Mouse (Mus musculus) midbrain, embryonic 13.5 days (tissue): ENCODE data around the gene Gm21915. TPM values are rescaled to one million over a fixed set of nuclear protein-coding genes. Genes with fewer than 3 reads are reported as not detected.
A peak's percentile ranks its signal among the peaks of the same experiment; 100 is the strongest.

Experiments used
- ATAC-seq: fragments of 200-750 bp; cut with Nextera tagmentation; 2 replicates; pipeline ENCODE4 v1.8.0; 2017; ENCODE audit warnings: mild to moderate bottlenecking, moderate TSS enrichment, moderate library complexity
- H3K27ac ChIP-seq: fragments of 300-500 bp; sonication (generic); 2 replicates; pipeline ENCODE4 v1.5.1; 2015; ENCODE audit warnings: inconsistent platforms, mild to moderate bottlenecking, moderate library complexity
- H3K27me3 ChIP-seq: fragments of 300-500 bp; sonication (generic); 2 replicates; pipeline ENCODE4 v1.6.1; 2015; ENCODE audit warnings: mild to moderate bottlenecking, inconsistent platforms
- H3K36me3 ChIP-seq: fragments of 300-500 bp; sonication (generic); 2 replicates; pipeline ENCODE4 v1.6.1; 2015; ENCODE audit warnings: mild to moderate bottlenecking, inconsistent platforms
- H3K4me1 ChIP-seq: fragments of 300-500 bp; sonication (generic); replicated peaks from 2 replicates; pipeline ENCODE4 v1.6.1; 2015; ENCODE audit warnings: inconsistent platforms
- H3K4me2 ChIP-seq: fragments of 300-500 bp; sonication (generic); replicated peaks from 2 replicates; pipeline ENCODE4 v1.6.1; 2015; ENCODE audit warnings: moderate library complexity, mild to moderate bottlenecking, inconsistent platforms
- H3K4me3 ChIP-seq: fragments of 300-500 bp; sonication (generic); replicated peaks from 2 replicates; pipeline ENCODE4 v1.5.1; 2015; ENCODE audit warnings: mild to moderate bottlenecking, inconsistent platforms
- H3K9ac ChIP-seq: fragments of 300-500 bp; sonication (generic); replicated peaks from 2 replicates; pipeline ENCODE4 v1.6.1; 2015; ENCODE audit warnings: mild to moderate bottlenecking, inconsistent platforms
- H3K9me3 ChIP-seq: fragments of 300-500 bp; sonication (generic); 2 replicates; pipeline ENCODE4 v1.6.1; 2016; ENCODE audit warnings: mild to moderate bottlenecking, inconsistent platforms
- WGBS: fragments of 180-500 bp; shearing (Covaris S2); methylation state at CpG from one replicate; pipeline ENCODE4 v1.1.7; 2015; 5-methylcytosine and 5-hydroxymethylcytosine counted together
- polyA plus RNA-seq: library from polyadenylated mRNA; unstranded; fragments of >200 nt; fragmentation: Nextera tagmentation; extraction: Ambion mirVana; gene quantifications from 2 replicates; pipeline ENCODE4 v1.2.1, GENCODE M21; 2015

Gm21915 gene
- polyA plus RNA-seq, 1 experiment from 2014 or later = not detected

DNA sequence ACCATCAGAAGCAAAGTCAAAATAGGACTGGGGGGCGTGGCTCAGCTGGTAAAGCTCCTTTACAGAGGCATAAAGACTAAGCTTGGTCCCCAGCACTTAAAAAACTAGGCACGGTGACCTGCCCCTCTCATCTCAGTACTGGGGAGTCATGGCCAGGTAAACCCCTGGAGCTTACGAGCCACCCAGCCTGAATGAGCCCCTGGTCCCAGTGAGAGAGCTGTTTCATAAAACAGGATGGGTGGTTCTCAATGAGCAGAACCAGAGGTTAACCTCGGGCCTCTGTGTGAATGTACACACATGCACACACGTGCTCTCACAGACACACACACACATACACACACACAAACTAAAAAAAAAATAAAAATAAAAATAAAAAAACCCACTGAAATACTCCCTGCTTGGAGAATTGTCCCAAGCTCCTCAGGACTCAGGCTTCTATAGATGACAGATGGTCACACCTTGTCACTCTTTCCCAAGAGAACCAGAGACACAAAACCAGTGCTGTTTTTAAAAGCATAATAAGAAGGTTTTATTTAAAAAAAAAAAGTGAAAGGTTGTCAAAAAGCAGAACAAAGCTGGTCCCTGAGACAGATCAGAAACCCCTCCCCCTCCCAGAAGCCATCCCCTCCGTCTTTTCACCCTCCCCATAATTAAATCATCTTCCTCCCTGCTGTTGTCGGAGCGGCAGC is 32.6 kb upstream of the Gm21915 start:
- Histone ChIP-seq H3K36me3 (no peaks in the 10 kb centered on the region), H3K9me3 (no peaks in the 10 kb centered on the region), H3K27ac (peak overlapping the region; percentile 91), H3K9ac (peak overlapping the region; percentile 51; the same call in 1 of the 2 replicates), H3K27me3 (no peaks in the 10 kb centered on the region), H3K4me1 (peaks cover 36% of the 10 kb centered on the region), H3K4me2 (peak overlapping the region; percentile 57), H3K4me3 (peak overlapping the region; percentile 37)
- 24% methylated on average over 8 of the region's 8 CpGs for WGBS
- ATAC-seq = peak; percentile 35; the same call in 1 of the 2 replicates

DNA sequence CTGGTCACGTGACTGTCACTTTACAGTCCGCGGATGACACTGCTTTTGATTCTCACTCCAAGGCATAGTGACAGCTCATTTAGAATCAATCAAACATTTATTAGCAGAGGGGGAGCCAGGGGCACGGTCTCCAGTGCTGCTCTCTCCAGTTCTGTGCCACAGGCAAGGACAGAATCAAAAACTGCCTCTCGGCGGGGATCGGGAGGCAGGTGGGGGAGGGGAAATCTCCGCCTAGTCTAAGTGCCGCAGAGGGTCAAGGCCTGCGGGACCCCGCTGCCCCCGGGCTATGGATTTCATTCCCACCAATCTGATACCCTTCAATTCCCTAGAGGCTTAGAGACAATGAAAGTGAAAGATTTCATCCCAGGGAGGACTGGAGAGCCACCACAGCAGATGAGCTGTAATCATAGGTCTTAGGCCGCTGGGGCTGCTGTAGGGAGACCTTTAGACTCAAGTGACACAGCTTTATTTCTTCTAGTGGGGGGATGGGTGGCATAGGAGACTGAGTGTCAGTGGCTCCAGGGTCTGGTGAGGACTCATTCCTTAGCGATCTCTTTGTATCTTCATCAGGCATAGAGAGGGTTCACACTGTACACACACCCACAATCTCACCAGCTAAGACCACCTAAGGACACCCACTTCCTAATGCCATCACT is 31.9 kb upstream of the Gm21915 start:
- peaks cover 38% of the 10 kb centered on the region for H3K4me1 ChIP-seq
- H3K9me3 ChIP-seq = no peaks in the 10 kb centered on the region
- ATAC-seq = peak; percentile 95
- H3K36me3 ChIP-seq = no peaks in the 10 kb centered on the region
- H3K9ac ChIP-seq = peak overlapping the region; percentile 51; the same call in 1 of the 2 replicates
- H3K4me2 ChIP-seq = peak overlapping the region; percentile 57
- H3K27ac ChIP-seq = peak overlapping the region; percentile 91
- no peaks in the 10 kb centered on the region for H3K27me3 ChIP-seq
- H3K4me3 ChIP-seq = peak overlapping the region; percentile 37
- WGBS = 2% methylated on average over 14 of the region's 14 CpGs

DNA sequence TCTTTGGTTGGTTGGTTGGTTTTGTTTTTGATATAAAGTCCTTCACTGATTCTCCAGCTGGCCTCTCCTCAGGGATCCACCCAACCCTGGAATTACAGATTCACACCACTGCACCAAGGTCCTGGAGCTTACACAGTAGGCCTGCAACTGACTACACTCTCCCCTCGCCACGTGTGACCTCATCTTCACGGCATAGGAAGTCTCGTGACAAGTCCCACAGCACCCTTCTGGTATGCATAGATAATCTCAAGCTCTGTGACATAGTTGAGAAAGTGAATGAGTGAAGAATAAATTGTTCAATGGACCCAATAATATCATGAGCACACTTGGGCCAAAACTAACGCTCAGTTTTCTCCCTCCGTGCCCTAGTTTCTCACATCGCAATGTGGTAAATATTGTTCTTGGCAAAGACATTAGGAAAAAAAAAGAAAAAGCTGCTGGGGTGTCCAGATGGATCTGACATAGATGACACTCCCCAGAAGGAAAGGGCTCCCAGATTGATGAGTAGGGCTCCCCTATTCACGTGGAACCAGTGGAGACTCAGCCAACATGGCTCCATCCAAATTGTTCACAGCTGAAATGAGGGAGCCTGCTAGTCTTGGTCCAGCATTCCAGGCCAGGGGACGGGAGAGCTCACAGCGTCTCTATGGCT is 30.8 kb upstream of the Gm21915 start:
- ATAC-seq = no peak
- WGBS = 86% methylated on average over 10 of the region's 10 CpGs
- Histone ChIP-seq H3K27ac (peak overlapping the region; percentile 91), H3K9me3 (no peaks in the 10 kb centered on the region), H3K4me2 (no peak overlapping the region), H3K36me3 (no peaks in the 10 kb centered on the region), H3K9ac (no peak overlapping the region), H3K4me1 (peaks cover 38% of the 10 kb centered on the region), H3K27me3 (no peaks in the 10 kb centered on the region), H3K4me3 (no peak overlapping the region)

DNA sequence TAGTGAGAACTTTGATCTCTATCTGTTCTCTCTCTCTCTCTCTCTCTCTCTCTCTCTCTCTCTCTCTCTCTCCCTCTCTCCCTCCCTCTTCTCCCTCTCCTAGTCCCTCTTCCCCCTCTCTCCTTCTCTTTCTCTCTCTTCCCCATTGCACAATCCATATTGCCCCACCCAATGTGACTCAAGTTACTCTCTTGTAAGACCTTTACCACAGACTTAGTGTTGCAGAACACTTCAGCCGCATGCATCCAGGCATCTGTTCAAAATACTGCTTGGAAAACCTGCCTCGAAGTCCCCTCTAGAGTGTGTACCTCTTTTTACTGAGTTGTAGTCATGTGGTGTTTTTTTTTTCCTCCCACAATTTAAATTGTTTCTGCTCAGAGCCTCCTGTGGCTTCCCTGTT is 29.1 kb upstream of the Gm21915 start:
- peaks cover 38% of the 10 kb centered on the region for H3K4me1 ChIP-seq
- no peak for ATAC-seq
- no peaks in the 10 kb centered on the region for H3K36me3 ChIP-seq
- 85% methylated on average over 2 of the region's 2 CpGs for WGBS
- H3K27me3 ChIP-seq = 0 out of 2 replicates have a peak, but pooled peaks cover 2% of the 10 kb centered on the region
- H3K9ac ChIP-seq = no peak overlapping the region
- no peaks in the 10 kb centered on the region for H3K9me3 ChIP-seq
- no peak overlapping the region for H3K4me2 ChIP-seq
- H3K4me3 ChIP-seq = no peak overlapping the region
- H3K27ac ChIP-seq = no peak overlapping the region

DNA sequence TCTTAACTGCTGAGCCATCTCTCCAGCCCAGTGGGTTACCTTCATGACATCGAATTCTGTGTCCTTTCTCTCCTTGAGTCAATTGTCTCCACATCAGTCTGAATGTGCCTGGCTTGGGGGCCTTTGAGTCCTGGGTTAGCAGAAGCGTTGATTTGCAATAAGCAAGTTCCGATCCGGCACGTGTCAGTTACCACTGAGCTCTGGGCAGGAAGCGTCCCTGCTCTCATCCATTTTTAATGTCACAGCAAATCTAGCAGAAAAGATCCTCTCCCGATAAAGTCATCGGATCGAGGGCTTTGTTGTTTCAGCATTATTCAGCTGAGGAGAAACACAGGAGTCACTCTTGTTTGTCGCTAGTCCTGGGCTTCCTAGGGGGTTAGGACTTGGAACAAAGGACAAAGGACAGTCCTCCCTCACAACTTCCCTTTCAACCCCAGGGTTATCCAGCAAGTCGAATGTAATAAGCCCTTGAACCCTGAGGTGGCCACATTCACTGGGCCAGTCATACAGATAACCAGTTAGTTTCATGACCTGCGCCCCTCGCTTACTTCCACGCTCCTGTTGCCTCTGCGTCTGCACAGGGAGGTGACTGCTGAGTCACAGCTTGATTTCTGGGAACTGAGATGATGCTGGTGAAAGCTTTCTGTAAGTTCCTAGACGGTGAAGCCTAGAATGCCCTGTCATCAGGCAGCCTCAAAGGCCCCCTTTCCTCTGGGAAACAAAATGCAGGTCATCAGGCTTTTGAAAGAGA is 27.8 kb upstream of the Gm21915 start:
- Histone ChIP-seq H3K9me3 (no peaks in the 10 kb centered on the region), H3K9ac (peak overlapping the region; percentile 28; the same call in 1 of the 2 replicates), H3K4me1 (peaks cover 30% of the 10 kb centered on the region), H3K27me3 (0 out of 2 replicates have a peak, but pooled peaks cover 2% of the 10 kb centered on the region), H3K36me3 (no peaks in the 10 kb centered on the region), H3K4me3 (no peak overlapping the region), H3K4me2 (no peak overlapping the region), H3K27ac (peak overlapping the region; percentile 85)
- no peak for ATAC-seq
- 9% methylated on average over 16 of the region's 16 CpGs for WGBS

DNA sequence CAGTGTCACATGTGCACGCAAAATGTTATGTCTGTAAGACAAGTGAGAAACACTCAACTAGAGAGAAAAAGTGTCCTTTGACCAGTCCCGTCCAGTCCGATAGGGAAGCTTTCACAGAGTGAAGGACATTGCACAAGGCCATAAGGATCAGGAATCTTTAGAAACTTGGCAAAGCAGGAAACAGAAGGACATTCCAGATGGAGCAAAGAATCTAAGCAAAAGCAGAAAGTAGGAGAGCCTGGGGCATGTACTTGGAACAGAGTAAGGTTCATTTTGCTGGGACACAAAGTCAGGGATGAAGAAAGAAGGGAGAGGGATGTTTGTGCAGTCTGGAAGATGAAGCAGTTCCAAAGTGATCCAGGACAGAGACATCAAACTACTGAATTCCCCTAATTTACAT is 21.0 kb upstream of the Gm21915 start:
- Histone ChIP-seq H3K9me3 (no peaks in the 10 kb centered on the region), H3K27ac (no peak overlapping the region), H3K4me3 (no peak overlapping the region), H3K27me3 (0 out of 2 replicates have a peak, but pooled peaks cover 2% of the 10 kb centered on the region), H3K9ac (no peak overlapping the region), H3K4me2 (no peak overlapping the region), H3K36me3 (no peaks in the 10 kb centered on the region), H3K4me1 (no peaks in the 10 kb centered on the region)
- WGBS = 94% methylated on average over 3 of the region's 3 CpGs
- no peak for ATAC-seq

DNA sequence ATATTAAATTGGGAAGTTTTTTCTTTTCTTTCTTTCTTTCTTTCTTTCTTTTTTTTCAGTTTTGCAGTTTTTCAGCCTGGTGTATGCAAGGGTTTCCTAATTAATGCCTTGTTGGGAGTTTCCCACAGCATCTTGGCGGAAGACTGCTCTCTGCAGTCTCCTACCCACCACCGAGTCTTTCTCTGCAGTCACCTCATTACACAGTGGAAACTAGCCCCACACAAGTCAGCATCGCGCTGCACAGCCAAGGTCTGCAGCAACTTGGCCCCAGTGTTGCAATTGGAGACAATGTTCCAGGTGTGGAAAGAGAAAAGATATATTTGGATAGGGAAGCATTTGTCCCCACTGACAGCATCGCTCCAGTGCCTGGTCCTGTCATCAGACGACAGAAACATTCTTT is 20.4 kb upstream of the Gm21915 start:
- 0 out of 2 replicates have a peak, but pooled peaks cover 2% of the 10 kb centered on the region for H3K27me3 ChIP-seq
- H3K4me1 ChIP-seq = no peaks in the 10 kb centered on the region
- H3K36me3 ChIP-seq = no peaks in the 10 kb centered on the region
- H3K27ac ChIP-seq = no peak overlapping the region
- H3K9ac ChIP-seq = no peak overlapping the region
- 77% methylated on average over 6 of the region's 6 CpGs for WGBS
- H3K9me3 ChIP-seq = no peaks in the 10 kb centered on the region
- H3K4me3 ChIP-seq = no peak overlapping the region
- ATAC-seq = no peak
- H3K4me2 ChIP-seq = no peak overlapping the region

DNA sequence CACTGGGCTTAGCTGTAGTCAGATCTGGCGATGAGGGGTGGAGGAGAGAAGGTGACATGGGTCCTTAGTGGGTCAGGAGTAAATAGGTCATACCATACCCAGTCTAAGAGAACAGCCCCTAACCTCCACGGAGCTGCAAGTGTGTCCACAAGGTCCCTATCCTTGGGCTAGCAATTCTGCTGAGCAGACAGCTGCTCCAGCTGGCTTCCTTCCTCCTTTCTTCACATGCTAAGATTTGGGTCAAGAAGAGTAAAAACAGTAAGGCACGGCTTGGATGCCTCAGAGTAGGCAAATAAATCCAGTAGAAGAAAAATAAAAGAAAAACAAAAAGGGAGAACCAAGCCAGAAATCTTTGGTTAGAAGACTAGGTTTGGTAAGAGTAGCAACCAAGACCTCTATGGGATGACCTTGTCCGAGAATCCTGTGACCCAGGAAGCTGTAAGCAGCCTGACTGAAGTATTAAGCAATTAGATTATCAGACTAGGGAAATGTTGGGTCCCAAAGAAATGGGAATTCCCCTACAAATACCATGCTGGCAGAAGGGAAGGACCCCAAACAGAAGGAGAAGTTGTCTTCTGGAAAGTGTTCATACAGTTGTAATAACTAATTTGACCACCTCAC is 19.1 kb upstream of the Gm21915 start:
- no peak overlapping the region for H3K4me3 ChIP-seq
- no peak overlapping the region for H3K9ac ChIP-seq
- no peaks in the 10 kb centered on the region for H3K9me3 ChIP-seq
- no peak overlapping the region for H3K27ac ChIP-seq
- WGBS = 86% methylated on average over 4 of the region's 4 CpGs
- no peak overlapping the region for H3K4me2 ChIP-seq
- H3K36me3 ChIP-seq = no peaks in the 10 kb centered on the region
- H3K27me3 ChIP-seq = no peaks in the 10 kb centered on the region
- H3K4me1 ChIP-seq = no peaks in the 10 kb centered on the region
- ATAC-seq = no peak

DNA sequence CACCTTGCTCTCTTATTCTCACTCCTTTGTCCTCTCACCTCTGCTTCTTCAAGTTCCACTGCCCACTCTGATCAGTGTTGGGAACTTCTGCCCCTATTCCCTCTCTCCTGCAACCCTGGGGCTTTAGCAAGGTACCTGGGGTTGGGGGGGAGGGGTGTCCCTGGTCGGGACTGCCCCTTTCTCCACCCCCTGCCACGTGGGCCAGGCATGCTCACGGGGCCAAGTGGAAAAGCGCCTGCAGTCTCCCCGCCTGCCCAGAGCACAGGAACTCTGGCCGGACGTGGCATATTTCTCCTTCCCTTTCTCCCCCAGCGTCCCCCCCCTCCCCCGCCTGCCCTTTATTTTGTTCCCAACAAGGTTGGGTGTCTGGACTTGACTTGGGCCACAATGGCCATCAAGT is 17.7 kb upstream of the Gm21915 start:
- Histone ChIP-seq H3K4me2 (no peak overlapping the region), H3K4me1 (no peaks in the 10 kb centered on the region), H3K9ac (no peak overlapping the region), H3K27me3 (no peaks in the 10 kb centered on the region), H3K9me3 (no peaks in the 10 kb centered on the region), H3K4me3 (no peak overlapping the region), H3K36me3 (no peaks in the 10 kb centered on the region), H3K27ac (no peak overlapping the region)
- ATAC-seq = no peak
- 46% methylated on average over 9 of the region's 9 CpGs for WGBS

DNA sequence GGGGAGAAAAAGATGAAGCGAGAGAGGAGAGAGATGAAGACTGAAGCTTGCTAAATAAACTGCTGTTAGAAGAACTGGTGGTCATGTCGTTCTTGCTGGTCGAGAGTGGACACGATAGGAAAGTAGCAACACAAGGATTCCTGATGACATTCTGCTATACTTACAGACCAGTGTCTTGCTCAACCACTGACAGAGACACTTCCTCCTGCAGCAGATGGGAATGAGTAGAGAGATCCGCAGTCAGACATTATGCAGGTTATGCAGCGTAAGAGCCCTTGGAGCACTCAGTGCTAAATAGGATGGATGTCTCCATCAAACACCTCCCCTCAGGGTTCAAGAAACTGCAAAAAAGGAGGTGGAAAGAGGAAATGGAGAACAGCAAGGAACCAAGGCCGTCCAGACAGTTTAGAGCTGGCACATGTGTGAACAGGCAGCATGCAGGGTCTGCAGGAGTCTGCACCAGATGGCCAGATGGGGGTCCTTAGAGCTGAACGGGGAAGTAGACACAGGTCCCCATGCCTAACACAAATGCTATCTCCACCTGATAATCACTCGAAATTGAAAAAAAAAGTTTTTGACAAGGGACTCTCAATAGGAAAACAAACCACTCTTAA is 4.1 kb upstream of the Gm21915 start:
- Histone ChIP-seq H3K9ac (no peak overlapping the region), H3K4me1 (peaks cover 6% of the 10 kb centered on the region), H3K4me3 (no peak overlapping the region), H3K27me3 (no peaks in the 10 kb centered on the region), H3K9me3 (no peaks in the 10 kb centered on the region), H3K36me3 (no peaks in the 10 kb centered on the region), H3K27ac (no peak overlapping the region), H3K4me2 (no peak overlapping the region)
- 80% methylated on average over 9 of the region's 9 CpGs for WGBS
- ATAC-seq = no peak

DNA sequence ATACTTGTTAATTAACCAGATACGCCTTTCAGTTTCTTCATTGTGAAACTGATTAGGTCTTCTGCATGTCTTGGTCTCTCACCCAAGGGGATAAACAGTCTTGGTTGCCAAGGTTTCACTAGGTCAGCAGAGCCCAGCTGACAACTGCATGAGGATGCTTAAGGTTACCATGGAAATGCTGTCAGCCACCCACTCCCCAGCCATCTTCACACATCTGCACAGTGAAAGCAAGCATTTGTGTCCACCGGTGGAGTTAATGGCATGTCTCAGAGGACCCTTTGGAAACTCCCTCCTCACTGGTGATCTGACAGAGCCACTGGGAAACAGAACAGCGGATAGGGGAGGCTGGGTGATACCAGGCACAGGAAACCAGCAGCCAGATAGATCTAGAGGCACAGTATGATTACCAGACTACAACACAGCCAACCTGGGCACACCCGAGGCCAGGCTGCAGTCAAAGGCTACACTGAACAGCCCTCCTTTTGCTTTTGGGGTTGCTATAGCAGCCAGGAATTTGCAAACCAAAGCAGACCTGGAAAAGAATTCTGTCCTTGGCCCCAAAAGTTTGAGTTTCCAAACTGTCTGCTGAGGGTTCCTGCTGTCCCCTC is 1.0 kb downstream of the Gm21915 start:
- H3K9ac ChIP-seq = no peak overlapping the region
- WGBS = 17% methylated on average over 4 of the region's 4 CpGs
- H3K4me3 ChIP-seq = no peak overlapping the region
- peak overlapping the region; percentile 48 for H3K27ac ChIP-seq
- ATAC-seq = peak; percentile 87
- H3K36me3 ChIP-seq = no peaks in the 10 kb centered on the region
- H3K27me3 ChIP-seq = no peaks in the 10 kb centered on the region
- no peak overlapping the region for H3K4me2 ChIP-seq
- peaks cover 13% of the 10 kb centered on the region for H3K4me1 ChIP-seq
- H3K9me3 ChIP-seq = no peaks in the 10 kb centered on the region
